Mouse (Mus musculus) layer of hippocampus, postnatal 25 days (tissue): ENCODE results near the gene Slc4a10. TPM values are rescaled to one million over a fixed set of nuclear protein-coding genes. Genes with fewer than 3 reads are reported as not detected.

ENCODE experiments used
- DNase-seq, 2 experiments: peaks; one replicate each; pipeline ENCODE4 v3.0.0; 2022; ENCODE audit warnings: mixed read lengths in 2 of 2, low spot score in 1 of 2; ENCODE audit errors: extremely low spot score in 1 of 2
- total RNA-seq, 2 experiments: library from RNA; stranded (reverse); gene quantifications; 2 replicates each; pipeline ENCODE4 v1.2.3; 2021

Slc4a10 gene
- total RNA-seq, 2 experiments from 2014 or later, result 204 TPM

GRCm38 (mm10) chr2:62268467-62268866 is 222.2 kb downstream of the Slc4a10 start:
- DNase-seq, result no peak

GRCm38 (mm10) chr2:62271840-62272239 is 225.6 kb downstream of the Slc4a10 start:
- DNase-seq, result no peak

GRCm38 (mm10) chr2:62278779-62279178 is 232.5 kb downstream of the Slc4a10 start:
- no peak for DNase-seq

- DNase-seq, result no peak
Observed at GRCm38 (mm10) chr2:62279777-62280176, 233.5 kb downstream of the Slc4a10 start.

GRCm38 (mm10) chr2:62285026-62285425 is 238.8 kb downstream of the Slc4a10 start:
- no peak for DNase-seq

- no peak for DNase-seq
Observed at GRCm38 (mm10) chr2:62285847-62286246, 239.6 kb downstream of the Slc4a10 start.

- DNase-seq, result no peak
Observed at GRCm38 (mm10) chr2:62287532-62287931, 241.3 kb downstream of the Slc4a10 start.

- DNase-seq, result no peak
Observed at GRCm38 (mm10) chr2:62293846-62294245, 247.6 kb downstream of the Slc4a10 start.

GRCm38 (mm10) chr2:62301716-62302115 is 255.5 kb downstream of the Slc4a10 start:
- DNase-seq, result no peak

GRCm38 (mm10) chr2:62306978-62307377 is 260.7 kb downstream of the Slc4a10 start:
- DNase-seq, result no peak

GRCm38 (mm10) chr2:62307477-62307876 is 261.2 kb downstream of the Slc4a10 start:
- DNase-seq, result no peak

GRCm38 (mm10) chr2:62316930-62317329 is 270.7 kb downstream of the Slc4a10 start:
- no peak for DNase-seq

- DNase-seq, result no peak
Observed at GRCm38 (mm10) chr2:62319489-62319888, 273.2 kb downstream of the Slc4a10 start.

GRCm38 (mm10) chr2:62323078-62323637 is 276.9 kb downstream of the Slc4a10 start:
- DNase-seq, result no peak

GRCm38 (mm10) chr2:62325388-62325787 is 279.1 kb downstream of the Slc4a10 start:
- DNase-seq, result no peak

GRCm38 (mm10) chr2:62331913-62332312 is 285.7 kb downstream of the Slc4a10 start:
- no peak for DNase-seq

- no peak for DNase-seq
Observed at GRCm38 (mm10) chr2:62332465-62332864, 286.2 kb downstream of the Slc4a10 start.

- DNase-seq, result no peak
Observed at GRCm38 (mm10) chr2:62334397-62335243, 288.4 kb downstream of the Slc4a10 start.

- DNase-seq, result no peak
Observed at GRCm38 (mm10) chr2:62337086-62337485, 290.8 kb downstream of the Slc4a10 start.

- no peak for DNase-seq
Observed at GRCm38 (mm10) chr2:62339222-62339944, 293.1 kb downstream of the Slc4a10 start.

GRCm38 (mm10) chr2:62341061-62341733 is 294.9 kb downstream of the Slc4a10 start:
- DNase-seq, result no peak
